Mouse (Mus musculus) liver, embryonic 14.5 days (tissue): ENCODE results near the gene Plekhg3.

Source experiments
- CTCF ChIP-seq: IDR thresholded peaks from 2 replicates; pipeline ENCODE4 v1.5.1; 2016; ENCODE audit warnings: antibody characterized with exemption, low read depth, control low read depth
- EP300 ChIP-seq: IDR thresholded peaks from 2 replicates; pipeline ENCODE4 v1.6.1; 2016; ENCODE audit warnings: antibody characterized with exemption, low read depth

GRCm38 (mm10) chr12:76554392-76554791, 23.7 kb downstream of the Plekhg3 start:
- TF ChIP-seq CTCF (no peak), EP300 (no peak)
